Mouse (Mus musculus) CH12.LX (cell line): ENCODE data around the gene Ccdc30.

Source experiments
- CHD2 ChIP-seq: IDR thresholded peaks from 2 replicates; pipeline ENCODE4 v1.6.1; 2011; ENCODE audit warnings: low read length, improper control_type of control experiment
- CTCF ChIP-seq, 2 experiments: IDR thresholded peaks in 1 of 2; conservative IDR thresholded peaks in 1 of 2; 2 replicates each; pipeline ENCODE4 v1.5.1; 2011 to 2012; ENCODE audit warnings: low read depth in 2 of 2, low read length in 2 of 2, improper control_type of control experiment in 1 of 2, inconsistent platforms in 1 of 2, mild to moderate bottlenecking in 1 of 2, moderate library complexity in 1 of 2
- E2F4 ChIP-seq: IDR thresholded peaks from 2 replicates; pipeline ENCODE4 v1.6.1; 2011; ENCODE audit warnings: low read depth, low read length, improper control_type of control experiment; ENCODE audit not compliant: insufficient replicate concordance
- EP300 ChIP-seq: IDR thresholded peaks from 2 replicates; pipeline ENCODE4 v1.6.1; 2011; ENCODE audit warnings: low read length, improper control_type of control experiment
- GABPA ChIP-seq: IDR thresholded peaks from 2 replicates; pipeline ENCODE4 v1.6.1; 2012; ENCODE audit warnings: low read depth, low read length, improper control_type of control experiment, inconsistent platforms; ENCODE audit not compliant: insufficient replicate concordance
- NRF1 ChIP-seq: IDR thresholded peaks from 2 replicates; pipeline ENCODE4 v1.6.1; 2014; ENCODE audit warnings: low read depth, mild to moderate bottlenecking, inconsistent platforms, low read length, improper control_type of control experiment, moderate library complexity
- PAX5 ChIP-seq: IDR thresholded peaks from 2 replicates; pipeline ENCODE4 v1.6.1; 2012; ENCODE audit warnings: low read length, inconsistent platforms, mixed read lengths
- POLR2A ChIP-seq: IDR thresholded peaks from 2 replicates; pipeline ENCODE4 v1.6.1; 2011; ENCODE audit warnings: low read depth, mild to moderate bottlenecking, improper control_type of control experiment, low read length
- SMC3 ChIP-seq: IDR thresholded peaks from 2 replicates; pipeline ENCODE4 v1.6.1; 2011; ENCODE audit warnings: low read depth, low read length, improper control_type of control experiment

GRCm38 (mm10) chr4:119460728-119461141 lies 45.4 kb upstream of the Ccdc30 start:
- TF ChIP-seq PAX5 (no peak), CTCF (conservative IDR thresholded peaks at IDR 0.05 in 1 of 2, IDR thresholded peaks at IDR 0.05 in 1 of 2; ENCODE audit: low read depth in 2 of 2, low read length in 2 of 2) (no peak), SMC3 (no peak), POLR2A (no peak), CHD2 (no peak), GABPA (no peak), EP300 (no peak), NRF1 (no peak), E2F4 (no peak)
